Mouse (Mus musculus): ENCODE data around the gene Bnipl.

The Bnipl gene

DNA sequence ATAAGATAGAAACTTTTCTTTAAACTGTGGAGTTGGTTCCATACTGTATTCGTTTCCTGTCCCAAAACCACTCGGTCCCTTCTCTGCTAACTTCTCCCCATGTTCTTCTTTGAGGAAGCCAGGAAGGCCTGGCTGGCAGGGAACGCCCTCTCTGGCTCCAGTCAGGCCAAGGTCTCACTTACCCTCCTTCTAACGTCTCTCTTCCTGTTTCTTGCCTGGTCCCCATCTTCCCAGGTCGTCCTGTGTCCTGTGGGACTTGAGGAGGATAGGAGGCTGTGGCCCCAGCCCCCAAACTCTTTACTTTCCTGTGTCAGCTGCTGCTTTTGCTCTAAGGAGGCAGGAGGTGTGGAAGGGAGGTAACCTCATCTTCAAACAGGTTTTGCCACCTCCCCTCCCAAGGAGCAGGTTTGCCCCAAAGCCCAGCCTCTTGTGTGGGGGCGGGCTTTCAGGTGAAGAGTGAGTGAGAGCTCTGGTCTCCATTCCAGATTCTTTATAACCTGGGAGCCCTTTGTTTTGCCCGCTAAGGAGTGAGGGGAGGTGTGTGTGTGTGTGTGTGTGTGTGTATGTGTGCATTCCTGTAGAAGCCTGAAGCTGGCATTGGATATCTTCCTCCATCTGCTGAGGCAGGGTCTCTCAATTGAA lies at the start of gene Bnipl:
Gene Bnipl, minus strand, starts transcription at position 411 of the 642 bp plus-strand sequence.
- no peak for DNase-seq (ENCODE audit: low read depth, low spot score)

DNA sequence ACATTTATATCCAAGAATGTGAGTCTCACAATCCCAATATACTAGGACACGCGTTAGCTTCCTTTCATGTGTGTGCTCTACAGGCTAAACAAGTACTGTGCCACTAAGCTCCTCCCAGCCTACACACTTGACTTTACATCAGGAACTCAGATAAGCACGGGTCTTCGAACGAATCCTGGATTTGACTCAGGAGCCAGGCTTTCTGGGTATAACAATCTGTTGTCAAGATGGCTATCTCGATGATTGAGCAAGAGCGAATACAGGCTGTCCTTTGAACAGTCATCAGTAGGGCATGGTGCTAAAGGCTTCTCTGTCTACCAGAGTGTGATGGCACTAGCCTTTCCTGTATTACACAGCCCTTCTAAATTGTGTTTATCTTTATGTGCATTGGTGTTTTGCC lies 47.0 kb upstream of the Bnipl start:
- no peak for DNase-seq (ENCODE audit: low read depth, low spot score)

DNA sequence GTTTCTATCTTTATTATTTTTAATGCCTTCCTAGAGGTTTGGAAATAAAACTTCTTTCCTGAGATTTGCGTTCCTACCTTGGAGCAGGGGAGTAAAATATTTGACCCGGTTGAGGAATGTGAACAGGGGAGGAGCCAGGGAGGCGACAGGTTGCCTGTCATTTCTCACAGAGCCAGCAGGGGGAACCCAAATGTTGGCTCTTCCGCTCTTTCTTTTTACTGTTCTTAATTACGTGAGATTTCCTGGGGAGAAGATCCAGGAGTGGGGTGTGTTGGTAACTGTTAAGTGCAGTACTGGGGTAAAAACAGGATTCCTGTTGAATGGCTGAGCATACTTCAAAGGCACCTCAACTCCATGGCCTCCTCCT lies 45.1 kb upstream of the Bnipl start:
- DNase-seq (ENCODE audit: low read depth, low spot score) = no peak

DNA sequence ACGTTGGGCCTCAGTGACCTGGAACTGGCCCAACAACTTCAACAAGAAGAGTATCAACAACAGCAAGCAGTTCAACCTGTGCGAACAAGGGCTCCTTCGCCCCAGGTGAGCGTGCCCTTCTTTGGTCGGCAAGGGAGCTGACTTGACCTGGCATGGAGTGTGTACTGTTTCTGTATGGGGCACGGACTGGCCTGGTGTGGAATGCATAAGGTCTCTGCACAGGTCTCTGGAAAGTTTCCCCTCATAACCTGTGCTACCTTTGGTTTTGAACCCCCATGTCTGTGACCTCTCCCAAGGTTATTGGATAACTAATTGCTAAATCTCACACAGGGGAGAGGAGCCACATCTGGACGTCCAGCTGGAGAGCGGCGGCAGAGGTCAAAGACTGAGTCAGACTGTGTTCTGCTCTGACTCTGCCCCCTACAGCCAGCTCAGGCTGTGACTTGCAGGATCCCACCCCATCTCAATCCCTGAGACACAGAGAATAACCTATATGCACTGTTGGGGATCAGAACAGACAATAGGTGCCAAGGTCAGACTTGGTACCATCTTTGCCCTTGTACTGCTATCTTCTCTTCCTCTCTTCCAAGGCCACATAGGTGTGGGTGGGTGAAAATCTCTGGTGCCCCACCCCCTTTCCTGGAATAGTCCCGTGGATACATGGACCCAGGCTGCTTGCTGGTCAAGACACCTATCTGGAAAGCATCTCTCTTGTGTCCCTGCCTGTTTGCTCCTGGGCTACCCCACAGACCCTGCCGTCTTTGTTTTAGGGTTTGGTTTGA lies 44.5 kb upstream of the Bnipl start:
- no peak for DNase-seq (ENCODE audit: low read depth, low spot score)

DNA sequence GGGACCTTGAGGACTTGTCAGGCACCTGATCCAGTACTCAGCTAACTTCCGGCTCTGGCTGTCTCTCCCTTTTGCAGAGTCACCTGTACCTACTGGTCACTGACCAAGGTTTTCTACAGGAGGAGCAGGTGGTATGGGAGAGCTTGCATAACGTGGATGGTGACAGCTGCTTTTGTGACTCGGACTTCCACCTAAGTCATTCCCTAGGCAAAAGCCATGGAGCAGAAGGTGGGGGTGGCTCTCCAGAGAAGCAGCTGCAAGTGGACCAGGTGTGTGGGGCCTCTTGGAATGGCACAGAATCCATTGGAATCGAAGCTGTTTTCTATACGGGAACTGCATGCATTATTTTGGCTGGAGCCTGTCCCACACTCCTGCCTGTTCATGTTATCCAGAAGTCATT lies 43.7 kb upstream of the Bnipl start:
- no peak for DNase-seq (ENCODE audit: low read depth, low spot score)

DNA sequence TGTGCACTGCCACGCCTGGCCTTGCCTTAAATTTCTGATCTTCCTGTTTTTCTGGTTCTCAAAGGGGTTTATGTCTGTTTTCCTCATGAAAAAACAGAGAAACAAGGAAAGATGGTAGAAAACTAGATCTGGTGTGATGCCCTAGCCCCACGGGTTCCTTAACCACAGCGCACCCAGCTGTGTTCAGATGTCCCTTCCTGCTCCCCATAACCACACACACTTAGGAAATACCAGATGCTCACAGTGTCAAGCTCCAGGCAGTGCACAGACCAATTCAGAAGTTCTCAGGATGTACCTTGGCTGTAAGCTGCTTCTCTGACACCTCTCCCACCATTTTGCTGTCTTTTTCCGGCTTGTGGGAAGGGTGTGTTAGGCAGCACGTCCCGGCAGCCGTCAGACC lies 43.3 kb upstream of the Bnipl start:
- DNase-seq (ENCODE audit: low read depth, low spot score) = no peak

DNA sequence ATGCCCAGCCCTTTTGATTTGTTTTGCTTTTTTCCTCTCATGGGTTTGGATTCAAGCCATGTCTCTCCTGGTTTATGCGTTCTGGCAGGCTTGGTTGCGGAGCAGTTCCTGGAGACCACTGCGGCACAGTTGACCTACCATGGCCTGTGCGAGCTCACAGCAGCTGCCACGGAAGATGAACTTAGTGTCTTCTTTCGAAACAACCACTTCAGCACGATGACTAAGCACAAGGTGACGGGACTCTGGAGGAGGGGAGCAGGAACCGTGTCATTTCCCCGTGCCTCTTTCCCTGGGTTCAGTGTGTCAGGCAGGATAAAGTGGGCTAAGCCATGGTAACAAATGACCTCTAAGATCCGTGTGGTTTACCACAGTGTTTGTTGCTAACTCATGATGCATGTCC lies 42.5 kb upstream of the Bnipl start:
- no peak for DNase-seq (ENCODE audit: low read depth, low spot score)

DNA sequence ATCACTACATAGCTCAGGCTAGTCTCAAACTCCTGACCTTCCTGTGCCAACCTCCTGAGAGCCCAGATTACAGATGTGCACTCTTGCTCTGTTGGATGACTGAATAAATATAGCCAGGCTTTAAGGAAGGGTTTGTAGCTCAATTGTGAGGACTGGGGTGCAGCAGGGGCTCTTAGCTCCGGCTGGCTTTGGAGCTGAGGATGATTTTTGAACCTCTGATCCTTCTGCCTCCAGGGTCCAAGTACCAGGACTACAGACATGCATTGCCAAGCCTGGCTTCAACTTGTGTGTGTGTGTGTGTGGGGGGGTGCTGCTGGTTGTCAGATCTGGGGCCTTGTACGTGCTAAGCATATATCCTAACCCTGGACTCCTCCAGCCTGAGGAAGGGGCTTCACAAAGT lies 41.9 kb upstream of the Bnipl start:
- no peak for DNase-seq (ENCODE audit: low read depth, low spot score)

DNA sequence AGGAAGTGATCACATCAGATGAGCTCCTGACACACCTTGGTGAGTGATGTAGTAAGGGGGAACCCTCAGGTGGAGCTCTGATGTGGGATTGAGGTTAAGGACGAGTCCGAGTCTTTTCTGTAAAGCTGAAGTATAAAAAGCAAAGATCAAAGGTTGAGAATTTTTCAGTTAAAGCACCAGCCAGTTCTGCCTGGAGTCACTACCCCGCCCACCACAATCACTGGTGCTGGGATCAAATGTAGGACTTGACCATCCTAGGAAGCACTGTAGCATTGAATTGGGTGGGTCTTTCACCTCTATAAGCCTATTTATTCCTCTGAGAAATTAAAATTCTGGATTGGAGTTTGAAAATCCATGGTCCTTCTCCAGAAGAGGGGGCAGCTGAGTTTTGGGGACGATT lies 40.0 kb upstream of the Bnipl start:
- no peak for DNase-seq (ENCODE audit: low read depth, low spot score)

DNA sequence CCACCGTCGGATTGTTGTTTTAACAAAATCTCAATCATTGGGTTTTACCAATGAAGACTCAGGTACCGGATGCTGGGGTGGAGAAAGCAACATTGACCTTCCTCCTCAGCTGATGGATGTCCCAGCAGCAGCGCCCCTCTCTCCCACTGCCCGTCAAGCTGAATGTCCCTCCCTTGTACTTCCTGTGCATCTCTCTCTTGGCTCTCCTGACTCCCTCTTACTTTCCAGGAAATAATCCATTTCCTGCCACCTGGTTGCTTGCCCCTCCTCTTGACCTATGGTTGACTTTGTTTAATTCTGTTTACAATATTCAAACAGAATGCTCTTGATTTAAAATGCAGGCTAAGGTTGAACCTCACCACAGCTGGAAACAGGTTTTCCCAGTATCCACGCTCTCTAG lies 39.2 kb upstream of the Bnipl start:
- no peak for DNase-seq (ENCODE audit: low read depth, low spot score)

DNA sequence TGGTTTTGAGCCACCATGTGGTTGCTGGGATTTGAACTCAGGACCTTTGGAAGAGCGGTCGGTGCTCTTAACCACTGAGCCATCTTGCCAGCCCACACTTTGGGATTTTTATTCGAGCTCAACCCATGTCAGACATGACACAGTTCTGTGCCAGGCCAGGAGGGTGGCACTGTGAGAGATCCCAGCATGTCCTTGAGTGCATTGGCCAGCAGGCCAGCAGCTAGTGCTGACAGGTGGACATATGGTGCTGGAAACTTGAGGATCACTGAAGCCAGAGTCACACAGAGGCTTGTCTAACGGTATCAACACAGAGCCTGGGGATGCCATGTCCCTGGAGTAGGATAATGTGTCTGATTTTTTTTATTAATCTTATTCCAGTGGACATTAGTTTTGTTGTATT lies 38.4 kb upstream of the Bnipl start:
- DNase-seq (ENCODE audit: low read depth, low spot score) = no peak

DNA sequence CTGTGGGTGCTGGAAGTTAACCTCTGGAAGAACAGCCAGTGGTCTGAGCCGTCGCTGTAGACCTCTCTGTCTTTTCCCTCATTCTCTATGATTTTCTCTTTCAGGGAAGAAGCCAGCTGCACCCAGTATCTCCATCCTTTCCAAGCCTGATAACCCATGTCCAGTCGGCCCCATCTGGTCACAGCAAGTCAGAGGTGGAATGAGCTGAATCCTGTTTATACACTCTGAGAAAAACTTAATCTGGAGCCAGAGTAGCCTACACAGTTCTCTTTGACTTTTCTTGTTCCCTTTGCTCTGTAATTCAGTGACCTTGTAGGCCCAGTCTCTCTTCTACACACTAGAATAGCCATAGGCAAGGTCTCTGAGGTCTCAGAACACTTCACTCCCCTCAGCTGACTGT lies 36.5 kb upstream of the Bnipl start:
- no peak for DNase-seq (ENCODE audit: low read depth, low spot score)

DNA sequence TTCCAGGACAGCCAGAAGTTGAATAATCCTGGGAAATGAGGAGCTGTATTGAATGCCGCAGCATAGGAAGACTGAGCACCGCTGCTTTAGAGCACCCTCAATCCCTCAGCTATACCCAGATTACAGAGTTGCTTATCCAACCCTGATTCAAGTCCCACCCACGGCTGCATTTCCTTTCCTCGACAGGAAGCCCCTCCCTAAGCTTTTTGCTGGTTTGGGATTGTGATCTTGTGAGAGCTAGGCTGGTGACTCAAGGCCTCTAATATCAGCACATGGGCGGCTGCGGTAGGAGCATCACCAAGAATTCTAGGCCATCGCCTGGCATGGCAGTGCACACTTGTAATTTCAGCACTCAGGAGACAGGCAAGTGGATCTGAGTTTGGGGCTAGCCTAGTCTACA lies 35.5 kb upstream of the Bnipl start:
- DNase-seq (ENCODE audit: low read depth, low spot score) = no peak

DNA sequence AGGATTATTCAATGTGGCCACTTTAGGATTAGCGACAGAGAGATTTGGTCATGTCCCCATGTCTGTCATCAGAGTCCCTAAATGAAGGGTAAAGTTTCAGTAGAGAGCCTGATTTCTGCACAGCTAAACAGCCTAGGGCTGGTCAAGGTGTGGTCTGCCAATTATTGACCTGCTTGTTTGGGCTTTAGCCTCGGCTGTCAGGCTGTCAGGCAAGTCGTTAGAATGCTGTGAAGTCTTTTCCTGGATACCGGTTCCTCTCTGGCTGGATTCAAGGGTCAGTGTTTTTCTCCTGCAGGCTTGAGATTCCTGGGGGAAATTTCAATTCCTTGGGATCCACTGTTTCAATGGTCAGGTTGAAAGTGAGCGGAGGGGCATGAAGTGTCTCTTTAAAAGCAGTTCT lies 35.0 kb upstream of the Bnipl start:
- DNase-seq (ENCODE audit: low read depth, low spot score) = no peak

DNA sequence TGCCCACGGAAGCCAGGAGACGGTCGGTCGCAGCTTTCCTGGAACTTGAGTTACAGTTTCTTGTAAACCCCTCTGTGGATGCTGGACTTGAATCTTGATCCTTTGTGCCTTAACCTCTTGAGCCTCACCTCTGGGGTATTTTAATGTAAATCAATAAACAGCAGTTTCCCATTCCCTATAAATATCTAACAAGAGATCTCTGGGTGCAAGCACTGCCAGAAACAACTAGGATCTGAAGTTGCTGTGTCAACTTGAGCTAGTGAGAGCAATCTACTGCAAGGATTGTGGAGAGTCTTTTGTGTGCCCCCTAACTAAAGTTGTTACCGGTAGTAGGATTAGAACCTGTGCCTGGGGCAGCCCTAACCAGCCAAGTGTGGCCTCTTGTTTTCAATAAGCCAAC lies 34.4 kb upstream of the Bnipl start:
- no peak for DNase-seq (ENCODE audit: low read depth, low spot score)

DNA sequence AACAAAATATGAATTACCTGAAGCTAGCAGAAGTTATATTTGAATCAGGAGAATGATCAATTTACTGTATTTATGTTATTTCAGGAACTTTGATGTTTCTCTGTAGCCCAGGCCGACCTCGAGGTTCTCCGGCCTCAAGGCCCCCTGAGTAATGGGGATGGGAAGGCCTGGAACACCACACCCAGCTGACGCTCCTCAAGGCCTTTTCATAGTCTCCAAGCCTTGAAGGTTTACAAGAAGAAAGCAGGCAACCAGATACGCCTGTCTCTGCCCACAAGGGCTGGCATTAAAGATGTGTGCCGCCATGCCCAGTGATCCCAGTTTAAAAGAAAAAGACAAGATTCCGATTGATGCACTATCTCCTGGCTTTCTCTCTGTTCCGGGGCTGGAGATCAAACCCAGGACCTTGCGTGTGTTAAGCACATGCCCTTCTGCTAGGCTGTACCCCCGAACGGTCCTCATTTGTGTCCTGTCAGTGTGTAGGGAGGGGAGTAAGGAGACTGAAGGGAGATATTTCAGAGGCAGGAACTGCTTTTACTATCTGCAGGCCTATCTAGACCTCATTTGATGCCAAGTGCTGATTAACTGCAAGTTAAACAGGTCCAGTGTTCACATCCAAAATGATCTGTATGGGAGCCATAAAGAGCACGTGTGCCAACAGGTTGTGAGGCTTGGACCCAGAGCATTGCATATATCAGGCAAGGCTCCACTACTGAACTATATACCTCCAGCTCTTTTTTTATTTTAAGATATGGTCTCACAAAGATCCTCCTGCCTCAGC lies 33.7 kb upstream of the Bnipl start:
- no peak for DNase-seq (ENCODE audit: low read depth, low spot score)

DNA sequence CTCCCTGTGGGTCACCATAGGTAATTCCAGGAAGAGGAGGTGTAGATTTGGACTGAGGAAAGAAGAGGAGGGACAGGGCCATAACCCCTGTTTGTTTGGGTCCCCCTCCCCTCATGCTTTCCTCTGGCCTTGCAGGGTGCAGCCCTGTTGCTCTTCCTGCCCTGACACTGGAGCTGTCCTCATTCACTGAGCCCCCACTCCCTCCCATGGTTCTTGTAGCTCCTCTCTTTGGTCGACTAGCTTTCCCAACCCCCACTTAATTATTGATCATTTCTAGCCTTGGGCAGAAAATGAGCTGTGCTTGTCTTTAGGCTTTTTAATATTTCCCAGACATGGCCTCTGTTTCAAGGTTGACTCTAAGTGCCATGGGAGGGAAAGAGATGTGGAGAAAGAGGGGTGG lies 33.1 kb upstream of the Bnipl start:
- DNase-seq (ENCODE audit: low read depth, low spot score) = no peak

DNA sequence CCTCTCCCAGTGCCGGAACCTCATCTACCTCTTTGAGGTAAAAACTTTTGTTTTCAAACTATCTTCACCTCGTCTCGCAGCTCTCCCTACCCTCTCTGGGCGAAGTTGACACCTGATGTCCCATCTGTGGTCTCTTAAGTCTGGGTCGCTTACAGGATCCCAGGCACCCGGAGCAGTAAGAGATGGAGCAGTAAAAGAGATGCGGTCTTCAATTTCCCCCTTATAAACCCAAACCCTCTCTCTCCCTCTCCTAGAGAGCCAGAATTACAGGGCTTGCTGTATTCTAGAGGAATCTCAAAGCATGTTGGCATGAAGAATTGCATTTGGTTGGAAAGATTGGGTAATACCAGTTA lies 32.6 kb upstream of the Bnipl start:
- no peak for DNase-seq (ENCODE audit: low read depth, low spot score)

DNA sequence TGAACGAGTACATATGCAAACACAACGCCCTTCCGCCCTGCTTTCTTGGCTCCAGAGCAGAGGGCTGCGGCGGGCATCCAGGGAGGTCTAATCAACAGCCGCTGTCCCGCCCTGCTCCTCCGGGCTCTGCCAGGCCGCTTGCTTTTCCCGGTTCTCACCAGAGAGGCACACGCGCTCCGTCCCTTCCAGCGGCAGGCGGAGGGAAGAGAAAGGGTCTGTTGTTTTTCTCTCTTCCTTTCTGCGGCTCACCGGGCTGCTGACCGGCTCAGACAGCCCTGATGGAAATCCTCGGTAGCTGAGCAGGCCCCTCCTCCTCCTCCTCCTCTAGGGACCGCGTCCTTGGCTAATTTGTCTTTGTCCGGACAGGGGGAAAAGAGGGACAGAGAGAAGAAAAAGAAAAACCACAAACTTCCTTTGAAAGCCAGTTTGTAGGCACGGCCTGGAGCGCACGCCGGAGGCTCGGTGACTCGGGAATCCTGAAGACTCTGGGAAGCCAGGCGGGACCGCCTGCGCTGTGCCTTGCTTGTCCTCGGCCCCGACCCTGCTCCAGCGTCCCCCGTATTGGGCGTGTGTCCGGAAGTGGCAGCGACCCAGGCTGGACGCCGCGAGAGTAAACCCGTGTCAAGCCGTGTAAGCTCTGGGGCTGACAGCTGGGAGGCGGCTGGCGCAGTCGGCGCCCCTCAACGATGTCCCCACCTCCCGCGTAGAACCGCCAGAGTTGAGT lies 32.0 kb upstream of the Bnipl start:
- no peak for DNase-seq (ENCODE audit: low read depth, low spot score)

DNA sequence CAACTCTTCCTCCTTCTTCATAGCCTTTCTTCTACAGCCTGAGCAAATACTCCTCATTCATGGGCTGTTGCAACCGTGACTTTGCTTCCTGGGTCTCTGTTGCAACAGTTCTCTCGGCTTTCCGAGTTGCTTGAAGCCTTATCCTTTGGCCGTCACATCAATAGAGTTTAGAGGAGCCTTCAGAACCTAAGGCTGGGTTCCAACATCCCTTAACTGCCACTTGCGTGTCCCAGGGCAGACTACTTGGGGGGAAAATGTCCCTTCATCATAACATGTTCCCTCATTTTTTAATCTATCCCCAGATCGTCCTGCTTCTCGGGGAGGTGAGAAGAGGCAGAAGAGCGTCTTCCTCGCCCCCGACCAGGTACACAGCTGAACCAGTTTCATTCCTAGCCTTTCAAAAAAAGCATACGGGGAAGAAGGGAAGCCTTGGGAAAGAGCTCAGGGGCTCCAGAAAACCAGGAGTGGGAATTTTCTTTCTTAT lies 31.4 kb upstream of the Bnipl start:
- DNase-seq (ENCODE audit: low read depth, low spot score) = no peak

DNA sequence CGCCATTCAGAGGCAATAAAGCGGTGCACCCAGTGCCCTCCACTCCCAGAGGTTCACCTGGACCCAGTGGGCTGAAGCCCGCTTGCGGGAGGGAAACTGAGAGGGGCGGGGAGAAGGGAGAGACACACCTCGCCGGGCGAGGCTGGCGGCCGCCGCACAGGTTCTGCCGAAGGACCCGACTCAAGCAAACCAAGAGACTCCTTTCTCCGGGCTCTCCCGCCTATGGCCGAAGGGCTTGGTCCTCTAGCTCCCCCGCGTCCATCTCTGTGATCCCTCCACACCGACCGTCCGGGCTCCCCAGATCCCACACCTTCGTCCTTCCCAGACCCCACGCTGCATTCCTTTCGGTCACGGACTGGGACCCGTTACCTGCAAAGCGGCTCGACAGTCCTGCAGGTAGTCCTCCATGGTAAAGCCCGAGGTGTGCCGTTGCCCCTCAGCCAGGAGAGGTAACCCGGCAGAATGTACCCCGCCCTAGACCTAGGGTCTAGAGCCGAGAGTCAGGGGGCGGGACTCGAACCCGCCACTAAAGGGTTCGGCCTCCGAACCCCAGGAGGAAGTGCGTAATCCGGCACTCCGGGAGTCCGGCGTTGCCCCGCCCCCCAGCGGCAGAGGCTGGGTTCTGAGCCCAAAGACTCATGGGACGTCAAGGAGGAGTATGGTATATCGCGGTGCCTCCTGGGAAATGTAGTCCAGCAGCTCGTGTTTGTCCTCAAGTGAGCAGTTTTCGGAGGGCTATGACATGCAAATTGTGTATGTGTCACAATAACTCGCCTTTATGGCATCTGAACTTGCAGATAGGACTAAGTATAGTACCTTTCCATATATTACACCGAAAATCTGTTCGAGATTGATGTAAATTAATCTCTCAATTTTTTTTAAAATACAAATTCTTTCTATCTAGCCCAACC lies 30.5 kb upstream of the Bnipl start, which contains the start of the genes Mindy1 and Prune1:
Gene Mindy1, plus strand, starts transcription at position 130 of the 911 bp plus-strand sequence.
Gene Prune1, minus strand, starts transcription at position 861 of the 911 bp plus-strand sequence.
- DNase-seq (ENCODE audit: low read depth, low spot score) = peak; percentile 95

All from brain, embryonic 18.5 days (tissue).